Mouse (Mus musculus) layer of hippocampus, postnatal 36 days (tissue): ENCODE measurements at regions not wholly inside any gene's neighbourhood (a gene's known extent, or its start where the extent isn't known, plus 50 kb on each side); places are given as distances from the start of the nearest gene placed in this dataset.

Source experiments
- DNase-seq, 2 experiments: peaks; one replicate each; pipeline ENCODE4 v3.0.0; 2022

- DNase-seq = no peak
These were observed 700.8 kb upstream of the 1700009N14Rik start for GRCm38 (mm10) chr4:38749281-38749680.

- no peak for DNase-seq
These were observed 665.1 kb upstream of the 1700009N14Rik start for GRCm38 (mm10) chr4:38785016-38785415.

- DNase-seq = peak in 1 of 2 experiments; percentile 5
These were observed 625.0 kb upstream of the 1700009N14Rik start for GRCm38 (mm10) chr4:38825133-38825532.

GRCm38 (mm10) chr4:38848261-38848660 lies 601.8 kb upstream of the 1700009N14Rik start:
- no peak for DNase-seq

GRCm38 (mm10) chr4:38854349-38854748 lies 595.7 kb upstream of the 1700009N14Rik start:
- no peak for DNase-seq

- no peak for DNase-seq
These were observed 549.5 kb upstream of the 1700009N14Rik start for GRCm38 (mm10) chr4:38900565-38900964.

- DNase-seq = no peak
These were observed 523.3 kb upstream of the 1700009N14Rik start for GRCm38 (mm10) chr4:38926831-38927230.

GRCm38 (mm10) chr4:38953633-38954032 lies 496.5 kb upstream of the 1700009N14Rik start:
- DNase-seq = no peak

GRCm38 (mm10) chr4:38995161-38995560 lies 454.9 kb upstream of the 1700009N14Rik start:
- DNase-seq = no peak
